Mouse (Mus musculus) embryonic facial prominence, embryonic 15.5 days (tissue): ENCODE data around the gene Fbxw7. TPM values are rescaled to one million over a fixed set of nuclear protein-coding genes. Genes with fewer than 3 reads are reported as not detected.

Experiments
- ATAC-seq: fragments of 200-750 bp; cut with Nextera tagmentation; 2 replicates; pipeline ENCODE4 v1.8.0; 2017; ENCODE audit warnings: low read depth, moderate TSS enrichment; ENCODE audit not compliant: insufficient number of reproducible peaks, low FRiP score, low TSS enrichment
- H3K27ac ChIP-seq: fragments of 300-500 bp; sonication (generic); replicated peaks from 2 replicates; pipeline ENCODE4 v1.5.1; 2015; ENCODE audit warnings: mild to moderate bottlenecking, inconsistent platforms
- H3K27me3 ChIP-seq: fragments of 300-500 bp; sonication (generic); 2 replicates; pipeline ENCODE4 v1.6.1; 2015; ENCODE audit warnings: inconsistent platforms
- H3K36me3 ChIP-seq: fragments of 300-500 bp; sonication (generic); 2 replicates; pipeline ENCODE4 v1.6.1; 2015; ENCODE audit warnings: mild to moderate bottlenecking, inconsistent platforms
- H3K4me1 ChIP-seq: fragments of 300-500 bp; sonication (generic); 2 replicates; pipeline ENCODE4 v1.6.1; 2015; ENCODE audit warnings: inconsistent platforms
- H3K4me2 ChIP-seq: fragments of 300-500 bp; sonication (generic); replicated peaks from 2 replicates; pipeline ENCODE4 v1.6.1; 2015; ENCODE audit warnings: mild to moderate bottlenecking, inconsistent platforms
- H3K4me3 ChIP-seq: fragments of 300-500 bp; sonication (generic); replicated peaks from 2 replicates; pipeline ENCODE4 v1.5.1; 2015; ENCODE audit warnings: mild to moderate bottlenecking, inconsistent platforms
- H3K9ac ChIP-seq: fragments of 300-500 bp; sonication (generic); 2 replicates; pipeline ENCODE4 v1.6.1; 2015; ENCODE audit warnings: inconsistent platforms
- H3K9me3 ChIP-seq: fragments of 300-500 bp; sonication (generic); replicated peaks from 2 replicates; pipeline ENCODE4 v1.6.1; 2016; ENCODE audit warnings: inconsistent platforms
- WGBS: fragments of 180-500 bp; shearing (Covaris S2); methylation state at CpG from one replicate; pipeline ENCODE4 v1.1.7; 2015; 5-methylcytosine and 5-hydroxymethylcytosine counted together
- polyA plus RNA-seq: library from polyadenylated mRNA; unstranded; fragments of >200 nt; fragmentation: Nextera tagmentation; extraction: Ambion mirVana; gene quantifications from 2 replicates; pipeline ENCODE4 v1.2.1, GENCODE M21; 2015

Fbxw7 gene
- polyA plus RNA-seq, 1 experiment from 2014 or later = 14.6 TPM

DNA sequence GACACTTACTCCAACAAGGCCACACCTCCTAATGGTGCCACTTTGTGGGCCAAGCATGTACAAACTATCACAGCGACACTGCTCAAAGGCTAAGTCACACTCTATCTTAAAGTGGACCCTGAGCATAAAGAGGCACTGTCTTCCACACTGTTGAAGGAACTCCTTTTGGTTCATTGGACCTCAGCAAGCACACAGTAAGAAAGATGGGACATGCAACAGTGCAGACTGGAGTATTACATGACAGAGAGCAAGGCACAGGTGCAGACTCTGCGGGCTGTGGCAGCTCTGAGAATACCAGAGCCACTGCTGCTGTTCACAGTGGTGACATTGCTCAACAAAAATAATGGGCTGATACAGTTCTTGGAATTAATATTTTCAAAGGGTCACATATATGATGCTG lies 165.1 kb downstream of the Fbxw7 start:
- ATAC-seq = no peak
- no peak overlapping the region for H3K4me3 ChIP-seq
- whole genome bisulfite sequencing = 97% methylated on average over 2 of the region's 2 CpGs
- H3K36me3 ChIP-seq = peaks cover 11% of the 10 kb centered on the region; the same call in 1 of the 2 replicates
- H3K27ac ChIP-seq = no peak overlapping the region
- no peak overlapping the region for H3K9ac ChIP-seq
- no peaks in the 10 kb centered on the region for H3K9me3 ChIP-seq
- no peaks in the 10 kb centered on the region for H3K27me3 ChIP-seq
- no peaks in the 10 kb centered on the region for H3K4me1 ChIP-seq
- H3K4me2 ChIP-seq = no peak overlapping the region

DNA sequence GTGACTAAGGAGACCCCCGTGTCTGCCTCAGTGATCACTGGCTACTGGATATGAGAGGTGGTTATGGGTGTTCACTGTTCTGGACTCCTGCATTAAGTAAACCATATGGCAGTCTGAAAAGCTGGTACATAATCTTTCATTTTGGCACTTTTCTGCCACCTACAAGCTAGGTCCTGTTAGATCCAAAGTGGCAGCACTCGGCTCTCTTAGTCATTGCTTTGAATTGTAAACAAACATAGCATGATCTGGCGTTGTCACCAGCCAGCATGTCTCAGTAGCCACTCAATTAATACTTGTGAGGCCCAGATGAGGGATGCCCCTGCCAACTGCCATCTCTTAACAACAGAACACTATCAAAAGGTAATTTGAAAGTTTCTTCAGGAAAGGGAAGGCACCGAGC lies 167.6 kb downstream of the Fbxw7 start:
- Histone ChIP-seq H3K4me3 (no peak overlapping the region), H3K4me2 (no peak overlapping the region), H3K27me3 (no peaks in the 10 kb centered on the region), H3K27ac (no peak overlapping the region), H3K9me3 (no peaks in the 10 kb centered on the region), H3K4me1 (no peaks in the 10 kb centered on the region), H3K9ac (no peak overlapping the region), H3K36me3 (no peaks in the 10 kb centered on the region)
- 68% methylated on average over 4 of the region's 4 CpGs for WGBS
- no peak for ATAC-seq

DNA sequence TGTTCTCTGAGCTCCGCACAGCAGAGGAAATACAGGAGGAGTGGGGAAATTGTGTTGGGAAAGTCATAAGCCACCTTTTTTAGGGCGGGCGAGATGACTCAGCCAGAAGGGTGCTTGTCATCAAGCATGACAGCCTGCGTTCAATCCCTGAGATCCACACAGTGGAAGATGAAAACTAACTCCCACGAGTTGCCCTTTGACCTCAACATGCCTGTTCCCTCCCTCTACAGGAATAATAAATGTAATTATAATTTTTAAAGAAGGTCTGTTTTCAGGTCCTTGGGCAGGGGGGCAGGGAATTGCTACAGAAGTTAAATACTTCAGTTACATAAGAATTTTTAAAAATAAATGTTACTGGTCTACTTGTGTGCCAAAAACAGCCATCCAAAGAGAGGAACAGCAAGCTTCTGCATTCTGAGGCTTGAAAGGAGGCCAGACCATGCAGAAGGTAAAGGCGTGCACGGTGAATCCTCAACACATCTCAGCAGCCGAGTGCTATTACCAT lies 170.1 kb downstream of the Fbxw7 start:
- H3K9ac ChIP-seq = no peak overlapping the region

DNA sequence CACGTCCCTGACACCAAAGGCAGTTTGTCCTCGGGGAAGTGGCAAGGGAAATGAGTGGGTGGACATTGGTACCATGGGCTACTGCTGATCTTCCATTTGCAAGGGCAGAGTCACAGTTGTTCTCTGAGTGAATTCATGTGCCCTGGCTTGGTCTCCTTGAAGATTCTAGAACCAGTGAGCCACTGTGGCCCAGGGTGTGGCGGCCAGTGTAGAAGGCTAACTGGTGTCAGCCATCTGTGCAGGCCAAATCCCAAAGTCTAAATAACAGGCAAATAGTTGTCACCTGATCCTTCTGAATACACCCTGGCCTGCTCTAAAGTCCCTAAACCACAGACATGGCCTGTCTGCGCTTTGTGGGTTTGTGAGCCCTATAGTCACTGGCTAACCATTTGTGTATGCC lies 173.8 kb downstream of the Fbxw7 start:
- ATAC-seq = peak; percentile 65; the same call in 1 of the 2 replicates
- WGBS = 76% methylated on average over 4 of the region's 4 CpGs
- no peaks in the 10 kb centered on the region for H3K9me3 ChIP-seq

More for the DNA sequence above, 170.1 kb downstream of the Fbxw7 start:
- H3K9me3 ChIP-seq = no peaks in the 10 kb centered on the region
- H3K4me3 ChIP-seq = no peak overlapping the region
- WGBS = 78% methylated on average over 8 of the region's 8 CpGs
- H3K4me2 ChIP-seq = no peak overlapping the region
- ATAC-seq = no peak
- H3K4me1 ChIP-seq = no peaks in the 10 kb centered on the region
- H3K27ac ChIP-seq = no peak overlapping the region
- H3K27me3 ChIP-seq = no peaks in the 10 kb centered on the region
- no peaks in the 10 kb centered on the region for H3K36me3 ChIP-seq

DNA sequence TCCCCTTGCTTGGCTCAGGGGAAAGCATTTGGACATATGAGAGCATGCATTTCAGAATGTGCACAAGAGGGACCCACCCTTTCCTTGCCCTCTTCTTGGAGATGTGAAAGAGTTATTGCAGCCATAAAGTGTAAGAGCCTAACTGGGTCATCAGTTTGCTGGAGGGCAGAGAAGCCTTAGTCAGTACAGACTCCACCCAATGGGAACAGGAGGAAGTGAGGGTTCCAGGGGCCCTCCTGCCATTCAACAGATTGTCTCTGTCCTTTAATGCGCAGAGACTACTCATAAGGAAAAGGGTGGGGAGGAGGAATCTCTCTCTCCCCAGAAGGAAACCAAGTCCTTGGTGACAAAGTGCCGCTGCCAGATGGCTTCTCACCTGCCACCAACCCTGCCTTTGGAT lies 190.2 kb downstream of the Fbxw7 start:
- Histone ChIP-seq H3K9ac (no peak overlapping the region), H3K4me2 (no peak overlapping the region), H3K4me3 (no peak overlapping the region), H3K4me1 (no peaks in the 10 kb centered on the region), H3K36me3 (no peaks in the 10 kb centered on the region), H3K27me3 (no peaks in the 10 kb centered on the region), H3K27ac (no peak overlapping the region), H3K9me3 (no peaks in the 10 kb centered on the region)
- no peak for ATAC-seq
- 80% methylated on average over 2 of the region's 2 CpGs for WGBS

More for the DNA sequence above, 173.8 kb downstream of the Fbxw7 start:
- H3K27ac ChIP-seq = no peak overlapping the region
- H3K4me1 ChIP-seq = no peaks in the 10 kb centered on the region
- H3K36me3 ChIP-seq = no peaks in the 10 kb centered on the region
- H3K9ac ChIP-seq = no peak overlapping the region
- no peak overlapping the region for H3K4me3 ChIP-seq
- H3K4me2 ChIP-seq = no peak overlapping the region
- no peaks in the 10 kb centered on the region for H3K27me3 ChIP-seq

DNA sequence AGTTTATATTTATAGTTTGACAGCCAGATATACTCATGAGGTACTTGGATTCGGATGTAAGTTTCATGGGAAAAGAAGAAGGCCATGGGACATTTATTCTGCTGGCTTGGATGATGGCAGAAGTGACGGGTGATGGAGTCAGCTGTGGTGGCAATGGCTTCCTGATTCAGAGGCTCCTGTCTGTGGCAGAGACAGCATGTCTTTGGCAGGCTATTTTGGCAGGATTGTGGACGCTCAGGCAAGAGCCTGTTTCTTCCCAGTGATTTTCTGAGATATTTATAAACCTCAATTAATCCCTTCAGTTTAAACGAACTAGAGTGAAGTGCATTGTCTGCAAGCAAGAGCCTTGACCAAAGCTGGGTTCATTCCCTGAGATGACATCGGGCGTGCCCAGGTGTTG lies 197.8 kb downstream of the Fbxw7 start:
- Histone ChIP-seq H3K4me1 (no peaks in the 10 kb centered on the region), H3K4me2 (no peak overlapping the region), H3K4me3 (no peak overlapping the region), H3K27me3 (no peaks in the 10 kb centered on the region), H3K36me3 (no peaks in the 10 kb centered on the region), H3K9me3 (no peaks in the 10 kb centered on the region), H3K9ac (no peak overlapping the region), H3K27ac (no peak overlapping the region)
- 84% methylated on average over 6 of the region's 6 CpGs for WGBS
- ATAC-seq = no peak

DNA sequence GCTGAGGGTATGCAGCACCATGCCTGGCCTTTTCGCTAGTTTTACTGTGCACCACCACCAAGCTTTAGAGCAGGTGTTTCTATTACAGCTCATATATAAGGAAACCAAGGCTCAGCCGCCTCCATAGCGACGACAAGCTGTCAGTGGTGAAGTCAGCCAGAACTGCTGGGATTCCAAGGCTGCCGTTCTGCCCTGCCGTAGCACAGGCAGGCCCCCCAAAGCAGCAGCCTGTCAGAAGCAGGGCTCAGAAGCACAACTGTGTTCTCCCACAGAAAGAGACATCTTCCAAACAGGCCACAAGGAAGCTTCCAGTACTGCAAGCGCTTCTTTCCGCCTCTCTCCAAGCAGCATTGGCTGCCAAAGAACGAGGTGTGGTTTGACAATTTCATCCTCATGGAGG lies 200.6 kb downstream of the Fbxw7 start:
- Histone ChIP-seq H3K4me2 (no peak overlapping the region), H3K9me3 (no peaks in the 10 kb centered on the region), H3K36me3 (no peaks in the 10 kb centered on the region), H3K4me3 (no peak overlapping the region), H3K27me3 (no peaks in the 10 kb centered on the region), H3K4me1 (no peaks in the 10 kb centered on the region), H3K27ac (no peak overlapping the region), H3K9ac (no peak overlapping the region)
- WGBS = 55% methylated on average over 9 of the region's 9 CpGs
- ATAC-seq = no peak

DNA sequence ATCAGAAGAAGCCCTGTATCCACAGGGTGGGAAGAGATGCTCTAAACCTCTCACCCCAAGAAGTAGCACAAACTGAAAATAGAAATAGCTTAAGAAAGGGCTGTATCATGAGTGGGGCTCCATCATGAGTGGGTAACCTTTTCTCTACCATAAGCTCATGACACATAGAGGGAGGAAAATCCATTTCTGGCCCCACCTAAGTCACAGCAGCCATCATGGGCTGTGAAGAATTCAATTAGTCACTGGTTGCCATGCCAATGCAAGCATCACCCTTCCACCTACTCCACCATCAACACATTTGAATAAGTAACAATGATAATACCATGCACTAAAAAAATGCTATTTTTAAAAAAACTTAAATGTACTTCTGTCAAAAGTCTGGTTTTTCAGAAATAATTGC lies 205.1 kb downstream of the Fbxw7 start:
- Histone ChIP-seq H3K27me3 (no peaks in the 10 kb centered on the region), H3K27ac (no peak overlapping the region), H3K4me2 (no peak overlapping the region), H3K4me3 (no peak overlapping the region), H3K9me3 (no peaks in the 10 kb centered on the region), H3K4me1 (no peaks in the 10 kb centered on the region), H3K36me3 (no peaks in the 10 kb centered on the region), H3K9ac (no peak overlapping the region)
- no peak for ATAC-seq

DNA sequence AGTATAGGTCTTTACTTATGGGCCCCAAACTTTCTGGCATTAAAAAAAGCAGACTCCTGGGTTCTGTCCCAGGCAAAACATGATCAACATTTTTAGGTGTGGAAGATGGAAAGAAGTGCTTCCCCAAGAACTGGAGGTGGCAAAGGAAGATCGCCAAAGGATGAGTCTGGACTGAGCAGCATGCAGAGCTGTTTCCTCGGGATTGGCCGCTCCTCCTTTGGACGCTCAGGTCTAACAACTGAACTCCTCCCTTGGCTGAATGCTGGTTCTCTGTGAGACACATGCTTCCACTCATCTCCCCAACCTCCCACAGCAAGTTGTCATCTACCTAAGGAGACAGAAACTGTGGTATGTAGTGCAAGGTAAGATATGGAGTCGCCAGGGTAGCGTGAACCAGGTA lies 206.7 kb downstream of the Fbxw7 start:
- Histone ChIP-seq H3K4me2 (no peak overlapping the region), H3K27ac (no peak overlapping the region), H3K9ac (no peak overlapping the region), H3K36me3 (no peaks in the 10 kb centered on the region), H3K4me1 (no peaks in the 10 kb centered on the region), H3K9me3 (no peaks in the 10 kb centered on the region), H3K27me3 (no peaks in the 10 kb centered on the region), H3K4me3 (no peak overlapping the region)
- ATAC-seq = no peak
- 94% methylated on average over 6 of the region's 6 CpGs for WGBS

DNA sequence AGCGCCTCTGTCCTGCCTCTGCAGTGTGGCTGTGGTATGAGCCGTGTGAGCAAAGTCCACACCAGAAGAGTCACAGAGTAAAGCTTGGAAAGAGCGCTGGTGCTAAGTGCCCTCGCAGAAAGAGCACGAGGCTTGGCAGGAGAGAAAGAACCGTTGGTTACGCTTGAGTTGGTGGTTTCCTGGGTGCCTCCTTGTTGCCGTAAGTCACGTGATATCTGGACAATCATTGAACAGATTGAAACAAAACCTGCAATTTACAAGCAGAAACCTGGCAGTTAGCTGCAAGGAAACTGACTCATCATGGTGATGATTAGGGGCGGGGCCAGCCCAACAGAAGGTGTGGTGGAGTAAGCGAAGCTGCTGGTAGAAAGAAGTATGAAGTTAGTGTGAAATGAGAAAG lies 207.7 kb downstream of the Fbxw7 start:
- Histone ChIP-seq H3K4me2 (no peak overlapping the region), H3K36me3 (no peaks in the 10 kb centered on the region), H3K4me1 (no peaks in the 10 kb centered on the region), H3K27me3 (no peaks in the 10 kb centered on the region), H3K4me3 (no peak overlapping the region), H3K27ac (no peak overlapping the region), H3K9me3 (no peaks in the 10 kb centered on the region), H3K9ac (no peak overlapping the region)
- ATAC-seq = no peak
- WGBS = 78% methylated on average over 11 of the region's 11 CpGs

DNA sequence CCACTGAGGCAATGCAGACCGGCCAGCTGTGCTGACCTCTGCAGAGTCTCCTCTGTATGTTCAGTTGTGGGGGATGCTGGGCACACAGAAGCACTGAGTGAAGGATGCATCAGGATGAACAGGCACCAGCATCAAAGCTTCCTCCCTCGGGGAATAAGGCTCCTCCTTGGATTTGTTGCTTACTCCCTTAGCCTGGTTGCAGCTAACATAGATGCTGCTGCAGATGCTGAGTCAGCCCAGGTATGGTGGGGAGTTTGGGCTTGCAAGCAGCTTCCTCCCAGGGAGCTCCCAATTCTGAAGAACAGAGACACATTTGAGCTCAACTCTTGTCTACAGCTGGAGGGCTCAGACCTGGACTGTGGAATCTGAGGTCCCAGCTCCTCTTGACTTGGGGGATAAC lies 209.2 kb downstream of the Fbxw7 start:
- H3K4me1 ChIP-seq = no peaks in the 10 kb centered on the region
- 66% methylated on average over 2 of the region's 2 CpGs for WGBS
- no peak overlapping the region for H3K27ac ChIP-seq
- ATAC-seq = no peak
- no peak overlapping the region for H3K4me2 ChIP-seq
- no peaks in the 10 kb centered on the region for H3K36me3 ChIP-seq
- H3K27me3 ChIP-seq = no peaks in the 10 kb centered on the region
- H3K9me3 ChIP-seq = no peaks in the 10 kb centered on the region
- no peak overlapping the region for H3K9ac ChIP-seq
- H3K4me3 ChIP-seq = no peak overlapping the region

DNA sequence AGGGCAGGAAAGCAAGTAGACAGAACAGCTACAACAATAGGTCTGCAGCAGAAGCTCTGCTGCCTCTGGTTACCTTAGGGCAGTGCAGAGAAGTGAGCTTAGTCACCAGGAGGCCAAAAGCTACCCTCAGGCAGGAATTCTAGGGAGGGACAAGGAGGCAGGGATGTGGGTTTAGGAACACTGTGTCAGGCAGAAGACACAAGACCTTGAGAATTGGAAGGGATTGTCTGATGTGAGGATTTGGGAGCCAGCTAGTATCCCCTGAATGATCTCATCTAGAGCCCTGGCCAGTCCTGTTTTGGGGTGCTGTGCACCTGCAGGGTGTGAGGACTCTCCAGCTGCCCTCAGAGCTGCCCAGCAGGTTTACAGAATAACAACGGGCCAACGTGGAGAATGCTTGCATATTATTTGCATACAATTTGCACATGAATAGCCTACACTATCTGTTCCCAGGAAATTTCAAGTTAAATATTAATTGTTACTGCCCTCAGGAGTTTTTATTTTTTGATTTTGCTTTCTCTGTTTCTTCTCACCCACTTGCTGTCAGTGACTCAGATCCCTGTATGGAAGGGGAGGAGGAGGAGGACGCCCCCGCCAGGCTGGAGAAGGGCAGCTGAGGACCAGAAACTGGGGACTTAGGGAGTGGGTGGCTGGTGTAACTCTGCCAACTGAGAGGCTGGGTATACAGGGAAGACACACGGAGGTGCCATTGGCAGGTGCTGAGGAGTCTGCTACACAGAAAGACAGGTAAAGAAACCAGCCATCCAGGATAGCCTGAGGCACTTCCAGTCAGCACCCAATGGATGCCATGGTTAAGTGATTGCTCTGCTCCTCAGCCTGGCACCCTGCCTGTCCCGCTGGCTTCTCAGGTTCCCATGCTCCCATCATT lies 210.0 kb downstream of the Fbxw7 start:
- H3K4me2 ChIP-seq = no peak overlapping the region
- no peak for ATAC-seq
- H3K27ac ChIP-seq = no peak overlapping the region
- no peak overlapping the region for H3K4me3 ChIP-seq
- H3K4me1 ChIP-seq = no peaks in the 10 kb centered on the region
- H3K9ac ChIP-seq = no peak overlapping the region
- 24% methylated on average over 6 of the region's 6 CpGs for WGBS
- H3K27me3 ChIP-seq = no peaks in the 10 kb centered on the region
- H3K9me3 ChIP-seq = no peaks in the 10 kb centered on the region
- no peaks in the 10 kb centered on the region for H3K36me3 ChIP-seq
